Mouse (Mus musculus) ES-Bruce4 (cell line): ENCODE measurements at regions not wholly inside any gene's neighbourhood (a gene's known extent, or its start where the extent isn't known, plus 50 kb on each side); places are given as distances from the start of the nearest gene placed in this dataset.

ENCODE experiments used
- CTCF ChIP-seq: IDR thresholded peaks from one replicate; pipeline ENCODE4 v1.8.1; 2011; ENCODE audit warnings: low read depth, low read length
- EP300 ChIP-seq: IDR thresholded peaks from 2 replicates; pipeline ENCODE4 v1.6.1; 2011; ENCODE audit warnings: low read depth, low read length; ENCODE audit not compliant: insufficient read depth
- POLR2A ChIP-seq: IDR thresholded peaks from one replicate; pipeline ENCODE4 v1.8.1; 2011; ENCODE audit warnings: low read length; ENCODE audit not compliant: insufficient read depth

DNA sequence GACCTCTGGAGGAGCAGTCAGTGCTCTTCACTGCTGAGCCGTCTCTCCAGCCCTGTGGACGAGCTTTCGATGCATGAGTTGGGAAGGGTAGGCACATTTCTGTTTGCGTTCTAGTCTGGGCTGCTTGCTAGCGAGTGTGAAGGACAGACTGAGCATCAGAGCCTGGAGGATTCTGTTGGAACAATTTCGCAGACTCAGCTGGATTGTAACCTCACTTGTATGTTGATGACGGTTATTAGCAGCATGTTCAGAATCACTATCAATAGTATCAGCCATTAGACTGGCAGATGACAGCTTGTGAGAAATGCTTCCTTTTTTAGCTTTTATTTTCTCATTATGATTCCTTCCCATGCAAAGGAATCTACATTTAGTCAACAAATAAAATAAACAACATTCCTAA lies 923.5 kb upstream of the Car8 start:
- no peak for TF ChIP-seq POLR2A
- TF ChIP-seq CTCF, result no peak
- TF ChIP-seq EP300, result no peak
